Mouse (Mus musculus) MEL (cell line): ENCODE results near the gene Tmem104.

Experiments
- CHD1 ChIP-seq: IDR thresholded peaks from 2 replicates; pipeline ENCODE4 v1.6.1; 2012; ENCODE audit warnings: low read depth, mild to moderate bottlenecking, inconsistent platforms, low read length, improper control_type of control experiment
- CTCF ChIP-seq, 3 experiments: IDR thresholded peaks in 2 of 3; conservative IDR thresholded peaks in 1 of 3; 2 replicates each; pipeline ENCODE4 v1.5.1; 2011 to 2012; ENCODE audit warnings: low read length in 3 of 3, low read depth in 2 of 3, mild to moderate bottlenecking in 2 of 3, improper control_type of control experiment in 1 of 3, inconsistent platforms in 1 of 3, mixed read lengths in 1 of 3, moderate library complexity in 1 of 3; ENCODE audit not compliant: control insufficient read depth in 1 of 3, insufficient read depth in 1 of 3, poor library complexity in 1 of 3, severe bottlenecking in 1 of 3
- EP300 ChIP-seq, 2 experiments: IDR thresholded peaks; 2 replicates each; pipeline ENCODE4 v1.6.1; 2011; ENCODE audit warnings: improper control_type of control experiment in 2 of 2, low read length in 2 of 2, low read depth in 1 of 2, mild to moderate bottlenecking in 1 of 2
- GATA1 ChIP-seq: IDR thresholded peaks from 2 replicates; pipeline ENCODE4 v1.6.1; 2011; ENCODE audit warnings: low read depth, low read length, improper control_type of control experiment
- MAX ChIP-seq: IDR thresholded peaks from 2 replicates; pipeline ENCODE4 v1.6.1; 2011; ENCODE audit warnings: low read length, improper control_type of control experiment
- POLR2A ChIP-seq, 2 experiments: IDR thresholded peaks; 2 replicates each; pipeline ENCODE4 v1.6.1; 2011 to 2012; ENCODE audit warnings: low read length in 2 of 2, mild to moderate bottlenecking in 2 of 2, control low read depth in 1 of 2, improper control_type of control experiment in 1 of 2, low read depth in 1 of 2, moderate library complexity in 1 of 2; ENCODE audit not compliant: control insufficient read depth in 1 of 2, insufficient read depth in 1 of 2, poor library complexity in 1 of 2
- RAD21 ChIP-seq: IDR thresholded peaks from 2 replicates; pipeline ENCODE4 v1.6.1; 2011; ENCODE audit warnings: mild to moderate bottlenecking, low read depth, low read length, improper control_type of control experiment
- RCOR1 ChIP-seq: IDR thresholded peaks from 2 replicates; pipeline ENCODE4 v1.6.1; 2012; ENCODE audit warnings: low read depth, mild to moderate bottlenecking, inconsistent platforms, low read length, improper control_type of control experiment
- SMC3 ChIP-seq: IDR thresholded peaks from 2 replicates; pipeline ENCODE4 v1.6.1; 2011; ENCODE audit warnings: low read depth, low read length, improper control_type of control experiment
- TCF12 ChIP-seq: IDR thresholded peaks from 2 replicates; pipeline ENCODE4 v1.6.1; 2014; ENCODE audit warnings: low read depth, mild to moderate bottlenecking, inconsistent platforms, low read length, improper control_type of control experiment, moderate library complexity
- ZMIZ1 ChIP-seq: IDR thresholded peaks from 2 replicates; pipeline ENCODE4 v1.6.1; 2012; ENCODE audit warnings: low read depth, mild to moderate bottlenecking, inconsistent platforms, low read length, improper control_type of control experiment, moderate library complexity
- ZNF384 ChIP-seq: IDR thresholded peaks from 2 replicates; pipeline ENCODE4 v1.6.1; 2012; ENCODE audit warnings: low read depth, mild to moderate bottlenecking, inconsistent platforms, low read length, improper control_type of control experiment

GRCm38 (mm10) chr11:115265771-115266399, 78.6 kb downstream of the Tmem104 start:
- TF ChIP-seq MAX (no peak), RAD21 (no peak), ZNF384 (no peak), TCF12 (no peak), CTCF (IDR thresholded peaks at IDR 0.05 in 2 of 3, conservative IDR thresholded peaks at IDR 0.05 in 1 of 3; ENCODE audit: control insufficient read depth in 1 of 3, insufficient read depth in 1 of 3, low read depth in 2 of 3, low read length in 3 of 3, poor library complexity in 1 of 3, severe bottlenecking in 1 of 3) (no peak), ZMIZ1 (no peak), POLR2A (IDR thresholded peaks at IDR 0.05; ENCODE audit: control insufficient read depth in 1 of 2, insufficient read depth in 1 of 2, low read depth in 1 of 2, low read length in 2 of 2, poor library complexity in 1 of 2) (no peak), CHD1 (no peak), RCOR1 (no peak), GATA1 (no peak), EP300 (IDR thresholded peaks at IDR 0.05; ENCODE audit: low read depth in 1 of 2, low read length in 2 of 2) (no peak), SMC3 (no peak)
